Mouse (Mus musculus) lung, postnatal 0 days (tissue): Measurements from ENCODE around the gene Rbpj.

ENCODE experiments used
- CTCF ChIP-seq: IDR thresholded peaks from 2 replicates; pipeline ENCODE4 v1.5.1; 2016; ENCODE audit warnings: antibody characterized with exemption, mild to moderate bottlenecking
- EP300 ChIP-seq: IDR thresholded peaks from 2 replicates; pipeline ENCODE4 v1.6.1; 2016; ENCODE audit warnings: antibody characterized with exemption, mild to moderate bottlenecking, control low read depth

- TF ChIP-seq CTCF (peak; percentile 6; the same call in 1 of the 2 replicates), EP300 (no peak)
These were observed 125.1 kb downstream of the Rbpj start for GRCm38 (mm10) chr5:53590875-53591682.
